ENCODE assay signal across 8 mouse cellular contexts in genomic region chr12:100527241-100527640, GRCm38 (mm10). TPM values are rescaled to one million over a fixed set of nuclear protein-coding genes. Genes with fewer than 3 reads are reported as not detected.
DNase-seq lines count a peak whose midpoint lies in the region; ATAC-seq and TF ChIP-seq lines count a peak whose summit lies in the region.

No protein-coding gene starts in this region.

- H3K9me3 ChIP-seq in MEL (replicated peaks; ENCODE audit: insufficient read depth, low read length), result no peaks in the 10 kb centered on the region
- H3K9me3 ChIP-seq in forebrain, embryonic 13.5 days (replicated peaks), result no peaks in the 10 kb centered on the region; the same call in 1 of the 2 replicates
- no peaks in the 10 kb centered on the region for H3K9me3 ChIP-seq in liver, embryonic 15.5 days (replicated peaks)

- TF ChIP-seq RAD21 in MEL (IDR thresholded peaks at IDR 0.05; ENCODE audit: low read depth, low read length), result no peak

- H3K4me2 ChIP-seq in forebrain, embryonic 13.5 days, result peak overlapping the region; percentile 59
- 0 out of 2 replicates have a peak overlapping the region, but pooled peaks have one; percentile 21 for H3K4me2 ChIP-seq in liver, embryonic 15.5 days

- no peak for TF ChIP-seq CTCF in heart, adult 2 months (IDR thresholded peaks at IDR 0.05)
- no peak for TF ChIP-seq CTCF in MEL (IDR thresholded peaks at IDR 0.05 in 2 of 3, conservative IDR thresholded peaks at IDR 0.05 in 1 of 3; ENCODE audit: control insufficient read depth in 1 of 3, insufficient read depth in 1 of 3, low read depth in 2 of 3, low read length in 3 of 3, poor library complexity in 1 of 3, severe bottlenecking in 1 of 3)

- WGBS in heart, adult 2 months, result 49% methylated on average over 9 of the region's 9 CpGs
- WGBS in forebrain, embryonic 13.5 days, result 53% methylated on average over 9 of the region's 9 CpGs
- WGBS in liver, embryonic 15.5 days (ENCODE audit: insufficient replicate concordance), result 68% methylated on average over 9 of the region's 9 CpGs

- peaks cover 22% of the 10 kb centered on the region for H3K4me1 ChIP-seq in heart, adult 2 months (ENCODE audit: control insufficient read depth, insufficient read depth, low read length)
- H3K4me1 ChIP-seq in MEL (ENCODE audit: control insufficient read depth in 1 of 2, insufficient read depth in 2 of 2, low read length in 2 of 2), result peaks cover 0 to 37% of the 10 kb centered on the region in 2 experiments; a peak in 2 of 4 replicates
- peaks cover 15% of the 10 kb centered on the region for H3K4me1 ChIP-seq in forebrain, embryonic 13.5 days
- H3K4me1 ChIP-seq in liver, embryonic 15.5 days (replicated peaks), result peaks cover 5% of the 10 kb centered on the region; the same call in 1 of the 2 replicates

- no peak overlapping the region for H3K9ac ChIP-seq in heart, adult 2 months (ENCODE audit: low read depth, low read length)
- peak overlapping the region; percentile 38 for H3K9ac ChIP-seq in MEL (ENCODE audit: control insufficient read depth, low read depth, low read length, poor library complexity, severe bottlenecking)
- peak overlapping the region; percentile 46 for H3K9ac ChIP-seq in forebrain, embryonic 13.5 days
- no peak overlapping the region for H3K9ac ChIP-seq in liver, embryonic 15.5 days

- TF ChIP-seq POLR2A in heart, adult 2 months (IDR thresholded peaks at IDR 0.05; ENCODE audit: insufficient read depth, low read depth, low read length), result no peak
- TF ChIP-seq POLR2A in MEL (IDR thresholded peaks at IDR 0.05; ENCODE audit: control insufficient read depth in 1 of 2, insufficient read depth in 1 of 2, low read depth in 1 of 2, low read length in 2 of 2, poor library complexity in 1 of 2), result no peak

- H3K4me3 ChIP-seq in heart, adult 2 months, result peak overlapping the region; percentile 31; the same call in 1 of the 2 replicates
- H3K4me3 ChIP-seq in MEL (ENCODE audit: control insufficient read depth in 1 of 2, insufficient read depth in 1 of 2, low read depth in 2 of 2, low read length in 2 of 2), result peak overlapping the region; percentile 39 to 55
- H3K4me3 ChIP-seq in forebrain, embryonic 13.5 days, result peak overlapping the region; percentile 24; the same call in 1 of the 2 replicates
- H3K4me3 ChIP-seq in liver, embryonic 15.5 days (replicated peaks), result no peak overlapping the region

- ATAC-seq in forebrain, embryonic 13.5 days, result peak; percentile 23
- ATAC-seq in liver, embryonic 15.5 days (ENCODE audit: insufficient read depth), result no peak

- H3K36me3 ChIP-seq in heart, adult 2 months (ENCODE audit: control insufficient read depth, insufficient read depth, low read length), result no peaks in the 10 kb centered on the region; the same call in 1 of the 2 replicates
- H3K36me3 ChIP-seq in MEL (ENCODE audit: control insufficient read depth in 1 of 2, insufficient read depth in 2 of 2, low read length in 2 of 2), result peaks cover 0 to 17% of the 10 kb centered on the region in 2 experiments; a peak in 2 of 4 replicates
- no peaks in the 10 kb centered on the region for H3K36me3 ChIP-seq in forebrain, embryonic 13.5 days (ENCODE audit: poor library complexity, severe bottlenecking)
- H3K36me3 ChIP-seq in liver, embryonic 15.5 days (replicated peaks), result no peaks in the 10 kb centered on the region

- peak overlapping the region; percentile 79 for H3K27ac ChIP-seq in heart, adult 2 months
- H3K27ac ChIP-seq in MEL (ENCODE audit: control insufficient read depth, low read depth, low read length), result no peak overlapping the region
- no peak overlapping the region for H3K27ac ChIP-seq in forebrain, embryonic 13.5 days
- H3K27ac ChIP-seq in liver, embryonic 15.5 days (replicated peaks), result no peak overlapping the region

- DNase-seq in heart, adult 2 months, result no peak
- no peak for DNase-seq in heart, postnatal 36 days
- DNase-seq in MEL (ENCODE audit: low read depth, low spot score), result peak; percentile 32
- no peak for DNase-seq in urinary bladder, postnatal 25 days (ENCODE audit: low spot score)
- no peak for DNase-seq in urinary bladder, postnatal 4 days (ENCODE audit: low spot score in 2 of 2)
- no peak for DNase-seq in right cerebral cortex, adult 18-20 months

- TF ChIP-seq EP300 in heart, adult 2 months (IDR thresholded peaks at IDR 0.05; ENCODE audit: insufficient read depth, low read depth, low read length), result no peak
- TF ChIP-seq EP300 in MEL (IDR thresholded peaks at IDR 0.05; ENCODE audit: low read depth in 1 of 2, low read length in 2 of 2), result no peak

- intact Hi-C loops in heart, adult 2 months (cut with DNase I), result loop anchor here (5.0 kb wide), 1 partner anchor 325 kb away; no protein-coding TSS in a partner anchor
- intact Hi-C loops in heart, postnatal 36 days (cut with DNase I), result no loop called here

- H3K27me3 ChIP-seq in heart, adult 2 months (ENCODE audit: control insufficient read depth, insufficient read depth, low read length), result no peaks in the 10 kb centered on the region
- no peaks in the 10 kb centered on the region for H3K27me3 ChIP-seq in MEL (ENCODE audit: control insufficient read depth in 1 of 2, insufficient read depth in 2 of 2, low read length in 2 of 2)
- H3K27me3 ChIP-seq in forebrain, embryonic 13.5 days, result no peaks in the 10 kb centered on the region
- H3K27me3 ChIP-seq in liver, embryonic 15.5 days, result no peaks in the 10 kb centered on the region

- H3K79me2 ChIP-seq in heart, adult 2 months (replicated peaks; ENCODE audit: control insufficient read depth, insufficient read depth, low read length), result no peaks in the 10 kb centered on the region
- no peaks in the 10 kb centered on the region for H3K79me2 ChIP-seq in MEL (ENCODE audit: control insufficient read depth, insufficient read depth, low read length, poor library complexity)

TF ChIP-seq in MEL, 35 proteins besides CTCF, POLR2A, EP300 and RAD21:
- TF ChIP-seq SIN3A (IDR thresholded peaks at IDR 0.05; ENCODE audit: low read length) (peak; percentile 26; the same call in 1 of the 2 replicates), MYB (IDR thresholded peaks at IDR 0.05; ENCODE audit: low read depth, low read length) (no peak)

RNA-seq across cellular contexts. Expression of gene Ttc7b, which starts 6.6 kb away (rescaled TPM):
- 10 to 100 TPM; 71.6 to 82.0 TPM for total RNA-seq in heart, adult 2 months (2021)
- 84.4 and 113 TPM in 2 replicates for polyA plus RNA-seq in heart, adult 2 months (2012; rRNA removed)
- 10 to 100 TPM; 76.2 to 88.0 TPM for total RNA-seq in heart, postnatal 36 days (2021)
- 9.8 and 11.7 TPM in 2 replicates for total RNA-seq in MEL (2012; rRNA removed)
- polyA plus RNA-seq in MEL (2012; ENCODE audit: insufficient read depth in 1 of 2, insufficient read length in 2 of 2, low read depth in 1 of 2, low replicate concordance in 2 of 2, missing spikeins in 1 of 2), result 10 to 100 TPM in 1 of 2 experiments, not detected in 1; 23.7 TPM
- polyA plus RNA-seq in forebrain, embryonic 13.5 days (2015; fragmentation: Nextera tagmentation; extraction: Ambion mirVana), result 4.5 and 4.7 TPM in 2 replicates
- 1.0 and 2.0 TPM in 2 replicates for polyA plus RNA-seq in liver, embryonic 15.5 days (2015; fragmentation: Nextera tagmentation; extraction: Ambion mirVana)

Comparison
In these comparisons a context has a peak if more than half of its experiments do, and no peak if none do; other contexts are left out.
1. H3K9ac ChIP-seq: peak in MEL (single experiment) and forebrain, embryonic 13.5 days (single experiment); none in heart, adult 2 months (single experiment) and liver, embryonic 15.5 days (single experiment).